Mouse (Mus musculus): ENCODE measurements around the gene Sox6.

Gene Sox6

GRCm38 (mm10) chr7:115671272-115671671 lies 367.3 kb downstream of the Sox6 start:
- DNase-seq (ENCODE audit: low read depth, low spot score): no peak
- no peaks in the 10 kb centered on the region for H3K36me3 ChIP-seq (ENCODE audit: control insufficient read depth, insufficient read depth, low read length, poor library complexity, severe bottlenecking)
- H3K27me3 ChIP-seq (ENCODE audit: control insufficient read depth, insufficient read depth, low read length, poor library complexity, severe bottlenecking): no peaks in the 10 kb centered on the region

GRCm38 (mm10) chr7:115669207-115670004 lies 369.2 kb downstream of the Sox6 start:
- no peak for DNase-seq (ENCODE audit: low read depth, low spot score)

DNA sequence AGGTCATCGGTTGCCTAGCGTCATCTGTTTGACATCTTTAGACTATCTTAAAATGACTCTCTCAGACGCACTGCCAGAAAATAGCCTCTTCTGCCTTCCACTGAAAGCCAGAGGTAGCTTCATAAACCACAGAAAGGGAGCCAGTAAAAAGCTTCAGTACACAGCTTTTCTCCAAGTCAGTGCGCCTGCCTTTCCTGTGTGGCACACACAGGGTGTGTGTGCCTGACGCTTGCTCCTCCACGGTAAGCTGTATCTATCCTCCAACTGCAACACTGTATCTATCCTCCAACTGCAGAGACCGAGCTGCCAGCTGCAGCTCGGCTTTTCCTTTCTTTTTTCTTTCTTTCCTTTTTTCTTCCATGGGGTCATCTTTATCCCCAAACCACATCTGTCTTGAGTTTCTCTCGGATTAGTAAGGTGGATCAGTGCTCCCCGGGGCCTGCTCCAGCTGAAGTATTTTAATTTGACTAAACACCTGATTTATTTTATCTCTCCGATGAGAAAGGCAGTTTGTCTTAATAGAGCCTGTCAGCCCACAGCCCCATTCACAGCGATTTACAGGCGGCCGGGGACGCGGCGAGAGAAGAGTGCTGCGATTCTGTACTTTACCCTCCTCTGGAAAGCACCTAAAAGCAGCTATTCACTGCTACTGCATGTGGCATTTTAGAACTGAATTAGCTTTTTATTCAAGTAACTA lies 371.8 kb downstream of the Sox6 start:
- Histone ChIP-seq H3K27me3 (ENCODE audit: control insufficient read depth, insufficient read depth, low read length, poor library complexity, severe bottlenecking) (no peaks in the 10 kb centered on the region), H3K36me3 (ENCODE audit: control insufficient read depth, insufficient read depth, low read length, poor library complexity, severe bottlenecking) (no peaks in the 10 kb centered on the region)
- no peak for DNase-seq (ENCODE audit: low read depth, low spot score)

More at GRCm38 (mm10) chr7:115669207-115670004, 369.2 kb downstream of the Sox6 start:
- Histone ChIP-seq H3K27me3 (ENCODE audit: control insufficient read depth, insufficient read depth, low read length, poor library complexity, severe bottlenecking) (no peaks in the 10 kb centered on the region), H3K36me3 (ENCODE audit: control insufficient read depth, insufficient read depth, low read length, poor library complexity, severe bottlenecking) (no peaks in the 10 kb centered on the region)

GRCm38 (mm10) chr7:115663399-115663798 lies 375.2 kb downstream of the Sox6 start:
- H3K27me3 ChIP-seq (ENCODE audit: control insufficient read depth, insufficient read depth, low read length, poor library complexity, severe bottlenecking): no peaks in the 10 kb centered on the region
- no peak for DNase-seq (ENCODE audit: low read depth, low spot score)
- H3K36me3 ChIP-seq (ENCODE audit: control insufficient read depth, insufficient read depth, low read length, poor library complexity, severe bottlenecking): no peaks in the 10 kb centered on the region

- H3K36me3 ChIP-seq (ENCODE audit: control insufficient read depth, insufficient read depth, low read length, poor library complexity, severe bottlenecking): no peaks in the 10 kb centered on the region
These were observed 376.5 kb downstream of the Sox6 start for GRCm38 (mm10) chr7:115662121-115662520.

DNA sequence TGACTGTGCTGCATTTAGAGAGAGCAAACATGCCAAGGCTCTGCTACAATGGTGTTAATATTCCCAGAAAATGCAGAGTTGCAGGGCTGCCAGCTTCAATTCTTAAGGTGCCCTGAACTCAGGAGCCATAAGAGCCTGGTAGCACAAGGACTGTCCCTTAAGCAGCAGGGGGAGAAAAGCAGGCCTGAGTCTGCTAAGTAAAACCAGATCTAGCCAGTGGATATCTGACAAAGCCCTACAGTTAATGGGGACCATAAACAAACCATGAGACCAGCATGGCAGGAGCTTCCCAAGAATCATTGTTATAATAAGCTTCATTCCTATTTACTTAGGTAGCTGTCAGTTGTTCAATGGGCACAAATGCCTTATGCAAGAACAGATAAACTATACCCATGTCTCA lies 391.9 kb downstream of the Sox6 start:
- no peak for DNase-seq (ENCODE audit: low read depth, low spot score)
- no peaks in the 10 kb centered on the region for H3K36me3 ChIP-seq (ENCODE audit: control insufficient read depth, insufficient read depth, low read length, poor library complexity, severe bottlenecking)

More at GRCm38 (mm10) chr7:115662121-115662520, 376.5 kb downstream of the Sox6 start:
- no peaks in the 10 kb centered on the region for H3K27me3 ChIP-seq (ENCODE audit: control insufficient read depth, insufficient read depth, low read length, poor library complexity, severe bottlenecking)
- no peak for DNase-seq (ENCODE audit: low read depth, low spot score)

GRCm38 (mm10) chr7:115645971-115646447 lies 392.6 kb downstream of the Sox6 start:
- Histone ChIP-seq H3K36me3 (ENCODE audit: control insufficient read depth, insufficient read depth, low read length, poor library complexity, severe bottlenecking) (no peaks in the 10 kb centered on the region), H3K27me3 (ENCODE audit: control insufficient read depth, insufficient read depth, low read length, poor library complexity, severe bottlenecking) (no peaks in the 10 kb centered on the region)
- no peak for DNase-seq (ENCODE audit: low read depth, low spot score)

More for the DNA sequence above, 391.9 kb downstream of the Sox6 start:
- no peaks in the 10 kb centered on the region for H3K27me3 ChIP-seq (ENCODE audit: control insufficient read depth, insufficient read depth, low read length, poor library complexity, severe bottlenecking)

GRCm38 (mm10) chr7:115645272-115645970 lies 393.2 kb downstream of the Sox6 start:
- Histone ChIP-seq H3K36me3 (ENCODE audit: control insufficient read depth, insufficient read depth, low read length, poor library complexity, severe bottlenecking) (no peaks in the 10 kb centered on the region), H3K27me3 (ENCODE audit: control insufficient read depth, insufficient read depth, low read length, poor library complexity, severe bottlenecking) (no peaks in the 10 kb centered on the region)
- no peak for DNase-seq (ENCODE audit: low read depth, low spot score)

GRCm38 (mm10) chr7:115630691-115631090 lies 407.9 kb downstream of the Sox6 start:
- no peaks in the 10 kb centered on the region for H3K36me3 ChIP-seq (ENCODE audit: control insufficient read depth, insufficient read depth, low read length, poor library complexity, severe bottlenecking)
- no peak for DNase-seq (ENCODE audit: low read depth, low spot score)
- no peaks in the 10 kb centered on the region for H3K27me3 ChIP-seq (ENCODE audit: control insufficient read depth, insufficient read depth, low read length, poor library complexity, severe bottlenecking)

DNA sequence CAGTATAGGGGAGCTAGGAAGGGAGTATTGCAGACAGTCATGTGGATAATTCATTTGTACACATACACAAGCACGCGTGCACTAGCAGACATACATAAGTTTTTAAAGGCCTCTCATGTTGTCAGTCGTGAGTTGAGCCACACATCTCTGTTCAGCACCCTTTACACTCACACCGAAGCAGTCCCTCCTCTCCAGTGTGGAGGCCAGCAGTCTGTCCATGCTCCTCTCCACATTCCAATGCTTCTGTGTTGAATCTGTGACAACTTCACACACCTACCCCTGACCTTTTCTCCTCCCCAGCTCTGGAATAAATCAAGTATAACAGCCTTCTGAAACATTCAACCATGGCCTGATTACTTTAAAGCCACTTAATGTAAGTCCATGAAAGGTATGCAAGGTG lies 408.3 kb downstream of the Sox6 start:
- no peaks in the 10 kb centered on the region for H3K27me3 ChIP-seq (ENCODE audit: control insufficient read depth, insufficient read depth, low read length, poor library complexity, severe bottlenecking)
- no peak for DNase-seq (ENCODE audit: low read depth, low spot score)
- H3K36me3 ChIP-seq (ENCODE audit: control insufficient read depth, insufficient read depth, low read length, poor library complexity, severe bottlenecking): no peaks in the 10 kb centered on the region

DNA sequence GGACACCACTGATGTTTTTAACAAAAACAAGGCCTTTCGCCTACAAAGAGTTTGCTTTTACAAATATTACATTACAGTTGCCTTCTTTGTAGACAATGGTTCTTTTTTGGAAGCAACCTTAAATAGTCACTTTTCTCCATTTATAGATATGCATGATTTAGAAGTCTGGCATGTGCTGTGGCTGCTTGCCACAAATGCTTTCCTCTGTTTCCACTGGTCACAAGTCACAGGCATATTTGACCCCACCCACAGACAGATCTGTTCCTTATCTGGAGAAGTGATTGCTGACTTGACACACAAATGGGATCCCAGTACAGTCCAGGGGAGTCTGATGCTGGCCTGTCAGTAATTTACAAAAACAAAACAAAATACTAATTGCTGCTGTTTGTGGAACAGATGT lies 409.8 kb downstream of the Sox6 start:
- no peaks in the 10 kb centered on the region for H3K27me3 ChIP-seq (ENCODE audit: control insufficient read depth, insufficient read depth, low read length, poor library complexity, severe bottlenecking)
- no peaks in the 10 kb centered on the region for H3K36me3 ChIP-seq (ENCODE audit: control insufficient read depth, insufficient read depth, low read length, poor library complexity, severe bottlenecking)
- no peak for DNase-seq (ENCODE audit: low read depth, low spot score)

DNA sequence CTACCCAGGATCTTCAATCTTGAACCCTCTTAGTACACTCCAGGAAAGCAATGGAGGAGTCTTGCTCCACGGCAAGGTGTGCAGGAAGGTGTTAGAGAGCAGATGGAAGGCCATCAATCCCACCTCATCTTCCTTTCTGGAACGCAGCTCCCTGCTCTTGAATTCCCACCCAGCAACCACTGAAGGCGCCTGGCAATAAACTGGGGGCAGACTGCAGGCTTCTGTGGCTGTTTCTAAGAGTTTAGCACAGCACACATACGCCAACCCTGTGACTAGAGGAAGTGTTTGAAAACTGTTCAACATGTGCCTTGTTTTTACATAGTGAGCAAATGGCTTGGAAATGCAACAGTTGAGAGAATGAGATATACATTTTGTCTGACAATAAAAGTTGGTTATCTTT lies 412.6 kb downstream of the Sox6 start:
- no peak for DNase-seq (ENCODE audit: low read depth, low spot score)
- no peaks in the 10 kb centered on the region for H3K36me3 ChIP-seq (ENCODE audit: control insufficient read depth, insufficient read depth, low read length, poor library complexity, severe bottlenecking)
- H3K27me3 ChIP-seq (ENCODE audit: control insufficient read depth, insufficient read depth, low read length, poor library complexity, severe bottlenecking): no peaks in the 10 kb centered on the region

- DNase-seq (ENCODE audit: low read depth, low spot score): no peak
- no peaks in the 10 kb centered on the region for H3K36me3 ChIP-seq (ENCODE audit: control insufficient read depth, insufficient read depth, low read length, poor library complexity, severe bottlenecking)
- H3K27me3 ChIP-seq (ENCODE audit: control insufficient read depth, insufficient read depth, low read length, poor library complexity, severe bottlenecking): no peaks in the 10 kb centered on the region
These were observed 413.6 kb downstream of the Sox6 start for GRCm38 (mm10) chr7:115624907-115625552.

- no peak for DNase-seq (ENCODE audit: low read depth, low spot score)
- H3K36me3 ChIP-seq (ENCODE audit: control insufficient read depth, insufficient read depth, low read length, poor library complexity, severe bottlenecking): no peaks in the 10 kb centered on the region
- H3K27me3 ChIP-seq (ENCODE audit: control insufficient read depth, insufficient read depth, low read length, poor library complexity, severe bottlenecking): no peaks in the 10 kb centered on the region
These were observed 414.1 kb downstream of the Sox6 start for GRCm38 (mm10) chr7:115624451-115624850.
